Mouse (Mus musculus): ENCODE measurements at regions not wholly inside any gene's neighbourhood (a gene's known extent, or its start where the extent isn't known, plus 50 kb on each side); places are given as distances from the start of the nearest gene placed in this dataset.

DNA sequence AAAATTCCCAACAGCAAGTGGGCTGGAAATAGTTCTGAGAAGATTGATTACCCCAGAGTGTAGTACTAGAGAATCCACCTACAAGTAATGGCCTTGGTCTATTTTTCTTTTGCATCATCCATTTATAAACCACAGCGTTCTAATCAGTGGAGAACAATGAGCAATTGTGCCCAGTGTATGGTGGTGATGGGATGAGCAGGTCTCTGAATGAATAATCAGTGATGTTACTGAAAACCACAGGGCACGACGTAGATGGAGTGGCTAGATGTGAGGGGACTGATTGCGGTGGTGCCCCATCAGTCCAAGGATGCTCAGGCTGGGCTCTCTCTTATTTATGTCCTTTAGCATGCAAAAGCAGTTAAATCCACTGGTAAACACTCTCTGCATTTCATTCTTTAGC is 1353.3 kb upstream of the Cdh8 start:
- WGBS = 84% methylated on average over 4 of the region's 4 CpGs
- ATAC-seq (ENCODE audit: low FRiP score, low read depth) (no peak), DNase-seq (ENCODE audit: low spot score) (no peak)
- no peak overlapping the region for H3K9ac ChIP-seq (ENCODE audit: low read depth, low read length, severe bottlenecking)
- H3K9me3 ChIP-seq (ENCODE audit: control insufficient read depth, low read length) = no peaks in the 10 kb centered on the region
- no peaks in the 10 kb centered on the region for H3K36me3 ChIP-seq (ENCODE audit: control insufficient read depth, insufficient read depth, low read length)
- H3K4me2 ChIP-seq (replicated peaks; ENCODE audit: low read depth, low read length, severe bottlenecking) = no peak overlapping the region
- H3K4me1 ChIP-seq (ENCODE audit: control insufficient read depth, insufficient read depth, low read length) = no peaks in the 10 kb centered on the region
- no peak overlapping the region for H3K4me3 ChIP-seq (replicated peaks; ENCODE audit: low read length)
- no peak overlapping the region for H3K27ac ChIP-seq (replicated peaks; ENCODE audit: low read depth, low read length)
- no peaks in the 10 kb centered on the region for H3K27me3 ChIP-seq (ENCODE audit: control insufficient read depth, insufficient read depth, low read length)
- no peak for TF ChIP-seq POLR2A (IDR thresholded peaks at IDR 0.05; ENCODE audit: borderline replicate concordance, extremely low read depth, insufficient read depth, insufficient read length)

DNA sequence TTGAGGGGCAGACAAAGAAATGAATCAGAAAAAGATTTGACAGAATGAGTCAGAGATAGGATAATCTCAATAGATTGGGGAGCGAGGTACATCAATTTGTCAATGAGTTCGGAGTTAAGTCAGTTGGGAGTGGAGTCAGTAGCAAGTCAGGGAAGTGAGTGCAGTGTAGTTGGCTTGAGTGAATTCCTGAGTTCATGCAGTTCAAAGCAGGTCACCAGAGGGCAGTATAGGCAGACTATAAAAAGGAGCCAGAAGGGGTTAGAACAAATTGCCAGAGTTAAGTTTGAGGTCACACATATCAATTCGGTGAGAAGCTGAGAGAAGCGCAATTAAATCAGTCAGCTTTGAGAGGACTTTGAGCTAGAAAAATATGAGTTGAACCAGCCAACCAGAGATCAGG is 1317.7 kb upstream of the Cdh8 start:
- Histone ChIP-seq H3K9ac (ENCODE audit: low read depth, low read length, severe bottlenecking) (no peak overlapping the region), H3K27me3 (ENCODE audit: control insufficient read depth, insufficient read depth, low read length) (no peaks in the 10 kb centered on the region), H3K4me2 (replicated peaks; ENCODE audit: low read depth, low read length, severe bottlenecking) (no peak overlapping the region), H3K9me3 (ENCODE audit: control insufficient read depth, low read length) (no peaks in the 10 kb centered on the region), H3K4me1 (ENCODE audit: control insufficient read depth, insufficient read depth, low read length) (no peaks in the 10 kb centered on the region), H3K4me3 (replicated peaks; ENCODE audit: low read length) (no peak overlapping the region), H3K36me3 (ENCODE audit: control insufficient read depth, insufficient read depth, low read length) (no peaks in the 10 kb centered on the region), H3K27ac (replicated peaks; ENCODE audit: low read depth, low read length) (no peak overlapping the region)
- 73% methylated on average over 4 of the region's 4 CpGs for WGBS
- no peak for DNase-seq (ENCODE audit: low spot score)
- no peak for ATAC-seq (ENCODE audit: low FRiP score, low read depth)
- TF ChIP-seq POLR2A (IDR thresholded peaks at IDR 0.05; ENCODE audit: borderline replicate concordance, extremely low read depth, insufficient read depth, insufficient read length) = no peak

DNA sequence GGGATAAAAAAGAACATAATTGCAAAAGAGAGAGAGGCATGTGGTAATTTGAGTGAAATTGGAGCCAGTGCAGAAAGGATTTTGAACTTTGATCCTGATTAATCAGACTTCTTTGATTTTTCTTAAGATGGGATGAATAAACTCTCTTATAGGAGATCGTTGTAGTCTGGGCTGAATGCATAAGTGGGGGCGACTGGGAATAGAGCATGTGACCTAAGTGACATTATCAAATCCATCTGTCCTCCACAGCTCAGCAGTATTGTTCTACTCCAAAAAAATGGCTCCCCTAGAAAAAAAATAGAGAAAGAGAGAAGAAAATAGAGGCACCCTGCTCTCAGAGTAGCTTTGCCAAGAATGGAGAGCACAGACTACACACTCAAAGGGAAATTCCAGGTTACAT is 1286.1 kb upstream of the Cdh8 start:
- no peak for TF ChIP-seq POLR2A (IDR thresholded peaks at IDR 0.05; ENCODE audit: borderline replicate concordance, extremely low read depth, insufficient read depth, insufficient read length)
- ATAC-seq (ENCODE audit: low FRiP score, low read depth) = no peak
- Histone ChIP-seq H3K27me3 (ENCODE audit: control insufficient read depth, insufficient read depth, low read length) (no peaks in the 10 kb centered on the region), H3K4me3 (replicated peaks; ENCODE audit: low read length) (no peak overlapping the region), H3K27ac (replicated peaks; ENCODE audit: low read depth, low read length) (no peak overlapping the region), H3K4me1 (ENCODE audit: control insufficient read depth, insufficient read depth, low read length) (no peaks in the 10 kb centered on the region), H3K9ac (ENCODE audit: low read depth, low read length, severe bottlenecking) (no peak overlapping the region), H3K36me3 (ENCODE audit: control insufficient read depth, insufficient read depth, low read length) (no peaks in the 10 kb centered on the region), H3K4me2 (replicated peaks; ENCODE audit: low read depth, low read length, severe bottlenecking) (no peak overlapping the region), H3K9me3 (ENCODE audit: control insufficient read depth, low read length) (no peaks in the 10 kb centered on the region)
- no peak for DNase-seq (ENCODE audit: low spot score)
- 53% methylated on average over 2 of the region's 2 CpGs for WGBS

DNA sequence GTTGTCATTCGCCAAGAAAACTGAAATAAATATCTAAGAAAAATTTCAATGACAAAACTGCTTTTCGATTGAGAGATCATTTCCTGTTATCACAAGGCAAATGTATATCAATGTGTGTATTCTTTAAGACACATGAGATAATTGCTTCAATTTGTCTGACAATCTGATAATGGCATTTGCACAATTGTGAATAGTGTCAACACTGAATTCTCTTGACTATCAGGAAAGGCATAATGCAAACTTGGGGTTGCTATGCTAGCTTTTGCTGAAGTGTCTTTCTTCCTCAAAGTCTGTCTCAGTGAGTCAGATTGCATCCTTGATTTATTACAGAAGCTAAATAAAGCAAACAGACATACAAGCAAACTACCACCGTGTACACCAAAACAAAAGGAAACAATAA is 1278.8 kb upstream of the Cdh8 start:
- no peak for TF ChIP-seq POLR2A (IDR thresholded peaks at IDR 0.05; ENCODE audit: borderline replicate concordance, extremely low read depth, insufficient read depth, insufficient read length)
- Histone ChIP-seq H3K36me3 (ENCODE audit: control insufficient read depth, insufficient read depth, low read length) (no peaks in the 10 kb centered on the region), H3K4me2 (replicated peaks; ENCODE audit: low read depth, low read length, severe bottlenecking) (no peak overlapping the region), H3K27me3 (ENCODE audit: control insufficient read depth, insufficient read depth, low read length) (no peaks in the 10 kb centered on the region), H3K9ac (ENCODE audit: low read depth, low read length, severe bottlenecking) (no peak overlapping the region), H3K9me3 (ENCODE audit: control insufficient read depth, low read length) (no peaks in the 10 kb centered on the region), H3K27ac (replicated peaks; ENCODE audit: low read depth, low read length) (no peak overlapping the region), H3K4me1 (ENCODE audit: control insufficient read depth, insufficient read depth, low read length) (no peaks in the 10 kb centered on the region), H3K4me3 (replicated peaks; ENCODE audit: low read length) (no peak overlapping the region)
- DNase-seq (ENCODE audit: low spot score) (no peak), ATAC-seq (ENCODE audit: low FRiP score, low read depth) (no peak)
- 90% methylated on average over 3 of the region's 3 CpGs for WGBS

DNA sequence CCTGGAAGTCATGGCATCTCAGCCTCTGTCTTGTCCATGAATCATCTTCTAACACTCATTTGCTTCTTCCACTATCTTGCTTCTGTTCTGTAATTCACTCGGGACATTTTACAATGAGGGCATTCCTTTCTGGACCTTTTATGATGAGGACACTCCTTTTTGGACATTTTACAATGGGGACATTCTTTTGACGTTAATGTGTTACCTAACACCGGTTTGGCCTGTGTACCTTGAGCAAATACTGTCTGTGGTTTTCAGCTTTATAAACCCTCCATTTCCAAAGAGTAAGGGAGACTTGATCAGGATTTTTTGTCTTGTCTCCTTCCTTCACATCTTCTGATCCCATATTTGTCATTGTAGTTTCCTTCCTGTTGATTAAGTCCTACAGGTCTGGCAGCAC is 1262.3 kb upstream of the Cdh8 start:
- WGBS = 78% methylated on average over 3 of the region's 3 CpGs
- no peak for TF ChIP-seq POLR2A (IDR thresholded peaks at IDR 0.05; ENCODE audit: borderline replicate concordance, extremely low read depth, insufficient read depth, insufficient read length)

More for the DNA sequence above, 1262.3 kb upstream of the Cdh8 start:
- H3K4me1 ChIP-seq (ENCODE audit: control insufficient read depth, insufficient read depth, low read length) = no peaks in the 10 kb centered on the region
- DNase-seq (ENCODE audit: low spot score) = no peak
- H3K36me3 ChIP-seq (ENCODE audit: control insufficient read depth, insufficient read depth, low read length) = no peaks in the 10 kb centered on the region
- H3K4me2 ChIP-seq (replicated peaks; ENCODE audit: low read depth, low read length, severe bottlenecking) = no peak overlapping the region
- H3K27me3 ChIP-seq (ENCODE audit: control insufficient read depth, insufficient read depth, low read length) = no peaks in the 10 kb centered on the region
- no peak overlapping the region for H3K9ac ChIP-seq (ENCODE audit: low read depth, low read length, severe bottlenecking)
- H3K9me3 ChIP-seq (ENCODE audit: control insufficient read depth, low read length) = no peaks in the 10 kb centered on the region
- ATAC-seq (ENCODE audit: low FRiP score, low read depth) = no peak
- H3K4me3 ChIP-seq (replicated peaks; ENCODE audit: low read length) = no peak overlapping the region
- no peak overlapping the region for H3K27ac ChIP-seq (replicated peaks; ENCODE audit: low read depth, low read length)

Data from limb, embryonic 14.5 days (tissue).